Mouse (Mus musculus) gastrocnemius, postnatal 14 days (tissue): ENCODE data around the gene Lrrc72. TPM values are rescaled to one million over a fixed set of nuclear protein-coding genes. Genes with fewer than 3 reads are reported as not detected.

Experiments used
- DNase-seq: peaks from one replicate; pipeline ENCODE4 v3.0.0; 2021; ENCODE audit warnings: mixed read lengths
- intact Hi-C: fragments of 180-260 bp; cut with DNase I; formaldehyde crosslinking; loops from one replicate; pipeline ENCODE4 v1.15.1; 2025; ENCODE audit warnings: low total_unique reads
- long read RNA-seq, 2 experiments: library from polyadenylated mRNA; stranded (forward); transcript quantifications; one replicate each; pipeline ENCODE4 v2.0.0; 2021
- total RNA-seq, 2 experiments: library from RNA; stranded (reverse); gene quantifications; 2 replicates each; pipeline ENCODE4 v1.2.3; 2021

Lrrc72 gene
- not detected for total RNA-seq
- long read RNA-seq, experiment 1 = 0 reads
- long read RNA-seq, experiment 2 = 0 reads

GRCm38 (mm10) chr12:36253298-36253697 lies at the start of gene Lrrc72:
Lrrc72 (minus strand) TSS chr12:36253398.
- intact Hi-C loops = no loop called here
- DNase-seq = no peak

DNA sequence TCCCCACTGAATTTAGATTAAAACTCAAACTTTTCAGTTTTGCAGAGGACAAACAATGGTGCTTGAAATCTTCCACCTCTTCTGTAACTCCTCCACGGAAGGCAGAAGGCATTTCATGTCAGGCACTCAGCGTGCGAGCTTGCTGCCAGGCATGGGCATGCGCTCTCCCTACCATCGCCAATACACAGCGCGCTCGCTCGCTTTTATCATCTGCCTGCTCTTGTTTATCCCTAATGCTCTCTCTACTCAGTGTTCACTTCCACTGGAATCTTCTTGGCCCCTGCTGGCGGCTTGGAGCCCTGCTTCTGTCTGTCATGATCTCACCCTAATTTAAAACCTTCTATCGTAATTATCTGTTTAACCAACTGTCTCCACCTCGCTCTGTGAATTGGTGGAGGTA lies 49.1 kb upstream of the Lrrc72 start:
- no peak for DNase-seq
- intact Hi-C loops = no loop called here

DNA sequence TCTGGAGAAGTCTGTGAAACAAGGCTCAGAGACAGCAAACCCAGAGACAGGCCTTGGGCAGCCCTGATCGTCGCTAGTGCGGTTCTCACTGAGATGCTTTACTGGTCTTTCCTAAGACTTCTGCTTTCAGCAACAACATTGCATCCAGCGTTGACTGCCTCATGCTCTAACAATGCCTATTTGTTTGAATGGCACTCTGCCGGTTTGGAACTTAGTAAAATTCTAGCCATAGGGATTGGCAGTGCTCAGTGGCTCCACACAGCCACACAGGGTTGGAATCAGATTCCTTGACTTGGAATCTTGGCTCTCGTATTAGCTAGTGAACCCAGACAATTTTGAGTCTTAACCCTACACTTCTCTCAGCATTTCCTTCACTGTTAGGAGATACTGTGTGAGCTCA lies 38.1 kb upstream of the Lrrc72 start:
- intact Hi-C loops = no loop called here
- DNase-seq = no peak

- intact Hi-C loops = no loop called here
- DNase-seq = no peak
Measured at GRCm38 (mm10) chr12:36290465-36290864, 37.3 kb upstream of the Lrrc72 start.

- peak; percentile 62 for DNase-seq
Measured at GRCm38 (mm10) chr12:36289634-36290033, 36.4 kb upstream of the Lrrc72 start.

GRCm38 (mm10) chr12:36274823-36275222 lies 21.6 kb upstream of the Lrrc72 start:
- intact Hi-C loops = no loop called here
- DNase-seq = no peak

More at GRCm38 (mm10) chr12:36289634-36290033, 36.4 kb upstream of the Lrrc72 start:
- intact Hi-C loops = no loop called here

- no peak for DNase-seq
Measured at GRCm38 (mm10) chr12:36267670-36268246, 14.6 kb upstream of the Lrrc72 start.

GRCm38 (mm10) chr12:36262116-36262721 lies 9.0 kb upstream of the Lrrc72 start:
- intact Hi-C loops = no loop called here
- DNase-seq = no peak

More at GRCm38 (mm10) chr12:36267670-36268246, 14.6 kb upstream of the Lrrc72 start:
- intact Hi-C loops = no loop called here

- DNase-seq = no peak
- intact Hi-C loops = no loop called here
Measured at GRCm38 (mm10) chr12:36255413-36255812, 2.2 kb upstream of the Lrrc72 start.

DNA sequence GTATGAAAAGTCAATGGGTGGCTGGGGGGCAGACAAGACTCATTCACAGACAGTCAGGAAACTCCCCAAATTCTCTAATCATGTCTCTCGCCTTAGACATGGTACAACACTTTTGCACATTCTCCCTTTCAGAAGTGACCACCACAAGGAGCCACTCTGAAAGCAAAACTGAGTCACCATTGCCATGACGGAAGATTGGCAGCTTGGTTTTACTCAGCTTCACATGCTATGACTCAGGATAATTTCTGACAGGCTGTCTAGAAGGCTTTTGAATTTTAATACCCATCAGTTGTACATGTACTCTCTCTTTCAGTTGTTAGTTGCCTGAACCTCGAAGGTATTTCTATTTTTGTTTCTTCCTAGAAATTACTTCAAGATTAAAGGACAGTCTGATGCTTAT lies 12.0 kb downstream of the Lrrc72 start:
- intact Hi-C loops = no loop called here
- DNase-seq = no peak

DNA sequence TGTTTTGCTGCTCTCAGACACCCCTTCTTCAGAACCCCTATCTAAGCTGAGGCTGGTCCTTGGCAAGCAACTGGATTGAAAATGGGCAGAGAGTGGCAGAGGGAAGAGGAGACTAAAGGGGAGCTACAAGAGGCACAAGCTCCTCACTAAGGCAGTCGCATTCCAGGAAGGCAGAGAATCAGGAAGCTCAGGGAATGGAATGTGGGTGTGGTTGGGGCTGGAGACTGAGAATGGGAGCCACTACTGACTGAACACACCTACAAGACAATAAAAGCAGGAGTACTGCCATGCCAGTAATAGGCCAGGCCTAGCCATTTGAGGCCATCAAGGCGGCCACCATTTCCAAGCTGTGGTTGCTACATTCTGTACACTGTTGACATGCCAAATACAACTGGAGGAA lies 21.8 kb downstream of the Lrrc72 start:
- DNase-seq = no peak
- intact Hi-C loops = no loop called here

GRCm38 (mm10) chr12:36224392-36224791 lies 28.8 kb downstream of the Lrrc72 start:
- intact Hi-C loops = no loop called here
- DNase-seq = no peak

DNA sequence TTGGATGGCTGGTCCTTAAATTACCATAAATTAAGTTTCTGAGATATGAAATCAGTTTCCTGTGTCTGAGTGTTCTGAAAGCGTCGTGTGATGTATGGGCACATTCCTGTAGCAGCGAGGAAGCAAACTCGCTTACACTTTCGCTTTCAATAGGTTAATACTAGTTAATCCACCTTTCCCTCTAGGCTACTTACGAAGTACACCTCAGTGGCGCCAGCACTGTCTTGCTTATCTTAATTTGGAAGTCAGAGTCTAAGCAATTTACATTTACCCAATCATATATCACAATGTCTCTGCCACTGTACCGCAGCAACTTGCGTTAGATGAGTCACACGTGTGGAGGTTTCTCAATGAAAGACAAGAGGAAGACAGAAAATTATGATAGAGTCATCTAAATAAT lies 36.3 kb downstream of the Lrrc72 start:
- intact Hi-C loops = loop anchor here (10.0 kb wide), 1 partner anchor 458 kb away; no protein-coding TSS in a partner anchor
- DNase-seq = no peak

DNA sequence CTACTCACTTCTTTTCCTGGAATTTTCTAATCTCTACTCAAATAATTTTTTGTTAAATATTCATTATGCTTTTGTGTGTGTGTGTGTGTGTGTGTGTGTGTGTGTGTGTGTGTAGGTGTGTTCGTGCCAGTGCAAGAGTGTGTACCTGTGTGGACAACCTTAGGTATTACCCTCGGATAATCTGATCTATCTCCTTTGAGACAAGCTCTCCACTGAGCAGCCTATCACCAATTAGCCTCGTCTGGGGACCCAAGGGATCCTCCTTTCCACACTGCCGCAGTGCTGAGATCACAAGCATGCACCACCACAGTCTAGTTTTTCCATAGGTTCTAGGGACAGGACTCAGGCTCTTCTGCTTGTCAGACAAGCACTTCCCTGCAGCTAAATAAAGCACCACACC lies 37.0 kb downstream of the Lrrc72 start:
- intact Hi-C loops = loop anchor here (10.0 kb wide), 1 partner anchor 459 kb away; no protein-coding TSS in a partner anchor
- no peak for DNase-seq

GRCm38 (mm10) chr12:36215149-36215480 lies 38.1 kb downstream of the Lrrc72 start:
- intact Hi-C loops = loop anchor here (10.0 kb wide), 1 partner anchor 460 kb away; no protein-coding TSS in a partner anchor
- DNase-seq = peak; percentile 16

GRCm38 (mm10) chr12:36214389-36215148 lies 38.6 kb downstream of the Lrrc72 start:
- DNase-seq = no peak
- intact Hi-C loops = loop anchor here (10.0 kb wide), 1 partner anchor 460 kb away; no protein-coding TSS in a partner anchor

GRCm38 (mm10) chr12:36210096-36210495 lies 43.1 kb downstream of the Lrrc72 start:
- peak; percentile 52 for DNase-seq
- intact Hi-C loops = loop anchor here (10.0 kb wide), 1 partner anchor 465 kb away; no protein-coding TSS in a partner anchor

- intact Hi-C loops = no loop called here
Measured at GRCm38 (mm10) chr12:36208456-36208855, 44.7 kb downstream of the Lrrc72 start.

GRCm38 (mm10) chr12:36207800-36208148 lies 45.4 kb downstream of the Lrrc72 start:
- intact Hi-C loops = no loop called here
- no peak for DNase-seq

More at GRCm38 (mm10) chr12:36208456-36208855, 44.7 kb downstream of the Lrrc72 start:
- peak; percentile 8 for DNase-seq

DNA sequence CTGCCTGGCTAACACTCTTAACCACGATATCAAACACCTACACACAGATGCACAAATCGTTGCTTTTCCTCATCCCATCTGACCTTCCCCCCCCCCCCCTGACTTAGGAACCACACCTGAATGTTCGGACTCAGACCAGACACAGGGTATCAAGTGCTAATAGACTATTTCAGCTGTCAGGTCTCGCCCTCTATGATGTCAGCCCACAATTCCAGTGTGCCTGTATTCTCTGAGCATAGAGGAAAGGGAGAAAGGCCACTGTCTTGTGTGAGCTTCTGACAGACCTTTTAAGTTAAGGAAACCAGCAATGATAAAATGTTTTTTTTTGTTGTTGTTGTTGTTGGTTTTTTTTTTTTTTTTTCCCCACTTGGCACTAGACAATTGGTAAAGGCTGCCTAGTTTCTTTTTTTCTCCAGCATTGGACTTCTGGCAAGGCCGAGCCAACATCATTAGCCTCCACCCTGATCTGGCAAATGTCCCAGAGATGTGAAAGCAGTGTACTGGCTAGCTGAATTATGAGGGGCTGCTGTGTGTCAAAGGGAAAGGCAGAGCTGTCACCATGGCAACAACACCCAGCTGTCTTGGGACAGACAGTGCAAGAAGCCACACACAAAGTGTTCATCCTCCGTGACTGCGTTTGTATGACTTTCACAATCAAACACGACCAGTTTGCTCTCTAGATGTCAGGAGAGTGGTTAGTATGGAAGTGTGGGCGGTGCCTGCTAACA lies 46.0 kb downstream of the Lrrc72 start:
- intact Hi-C loops = no loop called here
- DNase-seq = peak; percentile 59
